Mouse (Mus musculus) embryonic facial prominence, embryonic 15.5 days (tissue): Measurements from ENCODE around the gene Mitf. TPM values are rescaled to one million over a fixed set of nuclear protein-coding genes. Genes with fewer than 3 reads are reported as not detected.

Experiments used
- ATAC-seq: fragments of 200-750 bp; cut with Nextera tagmentation; 2 replicates; pipeline ENCODE4 v1.8.0; 2017; ENCODE audit warnings: low read depth, moderate TSS enrichment; ENCODE audit not compliant: insufficient number of reproducible peaks, low FRiP score, low TSS enrichment
- H3K27ac ChIP-seq: fragments of 300-500 bp; sonication (generic); replicated peaks from 2 replicates; pipeline ENCODE4 v1.5.1; 2015; ENCODE audit warnings: mild to moderate bottlenecking, inconsistent platforms
- H3K27me3 ChIP-seq: fragments of 300-500 bp; sonication (generic); 2 replicates; pipeline ENCODE4 v1.6.1; 2015; ENCODE audit warnings: inconsistent platforms
- H3K36me3 ChIP-seq: fragments of 300-500 bp; sonication (generic); 2 replicates; pipeline ENCODE4 v1.6.1; 2015; ENCODE audit warnings: mild to moderate bottlenecking, inconsistent platforms
- H3K4me1 ChIP-seq: fragments of 300-500 bp; sonication (generic); 2 replicates; pipeline ENCODE4 v1.6.1; 2015; ENCODE audit warnings: inconsistent platforms
- H3K4me2 ChIP-seq: fragments of 300-500 bp; sonication (generic); replicated peaks from 2 replicates; pipeline ENCODE4 v1.6.1; 2015; ENCODE audit warnings: mild to moderate bottlenecking, inconsistent platforms
- H3K4me3 ChIP-seq: fragments of 300-500 bp; sonication (generic); replicated peaks from 2 replicates; pipeline ENCODE4 v1.5.1; 2015; ENCODE audit warnings: mild to moderate bottlenecking, inconsistent platforms
- H3K9ac ChIP-seq: fragments of 300-500 bp; sonication (generic); 2 replicates; pipeline ENCODE4 v1.6.1; 2015; ENCODE audit warnings: inconsistent platforms
- H3K9me3 ChIP-seq: fragments of 300-500 bp; sonication (generic); replicated peaks from 2 replicates; pipeline ENCODE4 v1.6.1; 2016; ENCODE audit warnings: inconsistent platforms
- WGBS: fragments of 180-500 bp; shearing (Covaris S2); methylation state at CpG from one replicate; pipeline ENCODE4 v1.1.7; 2015; 5-methylcytosine and 5-hydroxymethylcytosine counted together
- polyA plus RNA-seq: library from polyadenylated mRNA; unstranded; fragments of >200 nt; fragmentation: Nextera tagmentation; extraction: Ambion mirVana; gene quantifications from 2 replicates; pipeline ENCODE4 v1.2.1, GENCODE M21; 2015

Mitf gene
- polyA plus RNA-seq, 1 experiment from 2014 or later = 4.8 TPM

- 41% methylated on average over 11 of the region's 11 CpGs for WGBS
- H3K9ac ChIP-seq = no peak overlapping the region
- H3K27ac ChIP-seq = peak overlapping the region; percentile 65
- H3K4me2 ChIP-seq = no peak overlapping the region
- peak; percentile 78 for ATAC-seq
- H3K27me3 ChIP-seq = no peaks in the 10 kb centered on the region
- H3K4me3 ChIP-seq = no peak overlapping the region
- peaks cover 4% of the 10 kb centered on the region; the same call in 1 of the 2 replicates for H3K4me1 ChIP-seq
- H3K36me3 ChIP-seq = no peaks in the 10 kb centered on the region
- no peaks in the 10 kb centered on the region for H3K9me3 ChIP-seq
Observed at GRCm38 (mm10) chr6:98046295-98047108, 239.7 kb downstream of the Mitf start.

- Histone ChIP-seq H3K9me3 (no peaks in the 10 kb centered on the region), H3K36me3 (no peaks in the 10 kb centered on the region), H3K4me1 (peaks cover 4% of the 10 kb centered on the region; the same call in 1 of the 2 replicates), H3K27me3 (no peaks in the 10 kb centered on the region), H3K4me3 (no peak overlapping the region), H3K27ac (no peak overlapping the region), H3K9ac (no peak overlapping the region), H3K4me2 (no peak overlapping the region)
- 70% methylated on average over 6 of the region's 6 CpGs for WGBS
- no peak for ATAC-seq
Observed at GRCm38 (mm10) chr6:98047741-98048140, 240.9 kb downstream of the Mitf start.

DNA sequence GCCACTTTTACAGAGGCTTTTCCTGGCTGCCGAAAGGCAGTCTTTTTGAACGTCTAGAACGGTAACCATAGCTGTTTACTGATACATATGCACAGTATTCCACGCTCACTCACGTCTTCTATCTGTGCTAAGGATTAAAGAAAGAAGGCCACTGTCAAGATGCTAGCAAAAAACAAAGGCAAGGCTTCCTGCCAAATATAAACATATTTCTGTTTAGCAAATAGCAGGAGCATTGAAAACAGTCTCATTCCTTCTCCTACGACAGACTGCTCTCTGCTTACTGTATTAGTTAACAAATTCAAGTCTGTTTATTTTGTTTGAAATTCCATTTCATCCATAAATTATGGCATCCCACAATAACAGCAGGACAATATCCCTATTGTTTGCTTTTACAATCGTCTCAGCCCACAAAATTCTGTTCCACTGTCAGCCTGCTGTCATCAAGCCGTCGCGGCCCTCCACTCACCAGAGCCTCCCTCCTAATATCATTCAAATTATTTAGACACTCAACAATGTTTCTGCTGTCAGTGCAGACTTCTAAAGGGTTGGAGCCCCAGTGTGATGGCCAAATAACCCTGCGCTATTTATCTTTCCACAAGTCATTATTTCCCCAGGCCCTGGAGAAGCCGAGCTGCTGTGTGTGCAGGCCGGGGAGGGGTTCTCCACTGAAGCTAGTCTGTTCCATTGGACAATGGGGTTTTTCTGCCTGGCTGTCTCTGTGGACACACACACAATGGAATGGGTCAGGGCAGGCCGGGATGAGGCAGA lies 242.0 kb downstream of the Mitf start:
- no peak for ATAC-seq
- no peaks in the 10 kb centered on the region for H3K36me3 ChIP-seq
- H3K4me1 ChIP-seq = peaks cover 4% of the 10 kb centered on the region; the same call in 1 of the 2 replicates
- H3K27me3 ChIP-seq = no peaks in the 10 kb centered on the region
- H3K9me3 ChIP-seq = no peaks in the 10 kb centered on the region
- H3K4me3 ChIP-seq = no peak overlapping the region
- no peak overlapping the region for H3K4me2 ChIP-seq
- WGBS = 37% methylated on average over 14 of the region's 14 CpGs
- H3K9ac ChIP-seq = no peak overlapping the region
- H3K27ac ChIP-seq = 0 out of 2 replicates have a peak overlapping the region, but pooled peaks have one; percentile 3

DNA sequence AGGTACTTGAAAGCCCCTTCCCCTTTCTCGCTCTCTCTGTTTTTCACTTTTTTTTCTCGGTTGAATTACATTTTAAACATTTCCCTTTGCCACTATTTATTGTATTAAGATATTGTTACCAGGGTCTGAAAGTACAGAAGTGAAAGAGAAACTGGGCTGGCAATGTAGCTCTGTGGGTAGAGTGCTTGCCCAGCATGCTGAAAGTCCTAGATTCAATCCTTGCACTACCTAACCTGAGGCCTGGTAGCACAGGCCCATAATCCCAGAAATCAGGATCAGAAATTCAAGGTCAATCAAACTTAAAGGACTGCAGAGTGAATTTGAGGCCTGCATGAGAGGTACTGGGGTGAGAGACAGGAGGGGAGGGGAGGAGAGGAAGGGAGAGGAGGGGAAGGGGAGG lies 242.7 kb downstream of the Mitf start:
- no peak for ATAC-seq
- H3K4me2 ChIP-seq = no peak overlapping the region
- no peak overlapping the region for H3K4me3 ChIP-seq
- H3K9ac ChIP-seq = no peak overlapping the region
- no peaks in the 10 kb centered on the region for H3K9me3 ChIP-seq
- H3K4me1 ChIP-seq = peaks cover 4% of the 10 kb centered on the region; the same call in 1 of the 2 replicates
- no peak overlapping the region for H3K27ac ChIP-seq
- H3K36me3 ChIP-seq = no peaks in the 10 kb centered on the region
- H3K27me3 ChIP-seq = no peaks in the 10 kb centered on the region
- WGBS = 78% methylated on average over 2 of the region's 2 CpGs

DNA sequence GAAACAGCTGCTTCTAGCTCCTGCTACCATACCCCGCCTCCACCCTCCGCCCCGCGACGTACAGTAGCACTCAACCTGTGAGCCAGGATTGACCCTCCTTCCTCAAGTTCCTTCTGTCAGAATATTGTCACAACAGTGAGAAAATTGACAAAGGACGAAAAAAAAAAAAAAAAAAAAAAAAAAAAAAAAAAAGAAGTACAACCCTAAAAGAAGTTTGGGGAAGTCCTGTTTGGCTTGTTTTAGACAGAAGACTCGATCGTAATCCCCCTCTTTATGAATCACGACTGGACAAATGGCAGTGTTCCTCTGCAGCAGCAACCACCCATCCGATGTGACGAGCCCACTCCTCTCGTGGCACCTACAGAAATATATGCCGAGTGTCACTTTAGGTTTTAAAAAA lies 255.0 kb downstream of the Mitf start:
- no peaks in the 10 kb centered on the region for H3K4me1 ChIP-seq
- no peak overlapping the region for H3K27ac ChIP-seq
- no peak for ATAC-seq
- no peak overlapping the region for H3K9ac ChIP-seq
- 86% methylated on average over 13 of the region's 13 CpGs for WGBS
- no peak overlapping the region for H3K4me3 ChIP-seq
- H3K27me3 ChIP-seq = no peaks in the 10 kb centered on the region
- H3K9me3 ChIP-seq = no peaks in the 10 kb centered on the region
- H3K4me2 ChIP-seq = no peak overlapping the region
- no peaks in the 10 kb centered on the region for H3K36me3 ChIP-seq

- Histone ChIP-seq H3K9ac (no peak overlapping the region), H3K4me2 (no peak overlapping the region), H3K4me1 (no peaks in the 10 kb centered on the region), H3K27me3 (no peaks in the 10 kb centered on the region), H3K9me3 (no peaks in the 10 kb centered on the region), H3K36me3 (no peaks in the 10 kb centered on the region), H3K4me3 (no peak overlapping the region), H3K27ac (no peak overlapping the region)
- ATAC-seq = no peak
- 18% methylated on average over 5 of the region's 5 CpGs for WGBS
Observed at GRCm38 (mm10) chr6:98064926-98065325, 258.1 kb downstream of the Mitf start.

DNA sequence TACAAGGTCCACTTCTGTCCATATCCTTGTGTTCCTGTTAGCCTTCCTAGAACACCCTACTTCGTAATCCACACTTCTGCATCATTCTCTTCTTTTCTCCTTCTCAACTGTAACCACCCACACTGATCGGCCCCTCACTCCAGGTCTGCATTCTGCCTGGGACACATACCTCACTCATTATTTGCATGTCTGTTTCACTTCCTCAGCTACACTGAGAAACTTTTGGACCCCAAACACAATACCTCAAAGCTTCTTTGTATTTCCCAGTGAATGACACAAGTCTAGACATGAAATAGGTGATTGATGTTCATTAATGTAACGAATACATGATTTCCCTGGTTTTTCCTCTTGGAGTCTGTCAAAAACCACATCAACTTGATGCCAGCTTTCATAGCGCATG lies 259.6 kb downstream of the Mitf start:
- no peaks in the 10 kb centered on the region for H3K36me3 ChIP-seq
- no peak overlapping the region for H3K9ac ChIP-seq
- H3K27ac ChIP-seq = no peak overlapping the region
- no peaks in the 10 kb centered on the region for H3K4me1 ChIP-seq
- WGBS = 74% methylated on average over 4 of the region's 4 CpGs
- no peak for ATAC-seq
- H3K4me3 ChIP-seq = no peak overlapping the region
- H3K4me2 ChIP-seq = no peak overlapping the region
- no peaks in the 10 kb centered on the region for H3K9me3 ChIP-seq
- H3K27me3 ChIP-seq = no peaks in the 10 kb centered on the region

Other genes starting within 250 kb of the Mitf start
- gene Frmd4b, start 189.5 kb upstream of the Mitf start, polyA plus RNA-seq = 16.3 and 17.8 TPM in 2 replicates